Mouse (Mus musculus) liver, embryonic 14.5 days (tissue): ENCODE data around the gene Sgms1.

Experiments used
- CTCF ChIP-seq: IDR thresholded peaks from 2 replicates; pipeline ENCODE4 v1.5.1; 2016; ENCODE audit warnings: antibody characterized with exemption, low read depth, control low read depth
- EP300 ChIP-seq: IDR thresholded peaks from 2 replicates; pipeline ENCODE4 v1.6.1; 2016; ENCODE audit warnings: antibody characterized with exemption, low read depth

DNA sequence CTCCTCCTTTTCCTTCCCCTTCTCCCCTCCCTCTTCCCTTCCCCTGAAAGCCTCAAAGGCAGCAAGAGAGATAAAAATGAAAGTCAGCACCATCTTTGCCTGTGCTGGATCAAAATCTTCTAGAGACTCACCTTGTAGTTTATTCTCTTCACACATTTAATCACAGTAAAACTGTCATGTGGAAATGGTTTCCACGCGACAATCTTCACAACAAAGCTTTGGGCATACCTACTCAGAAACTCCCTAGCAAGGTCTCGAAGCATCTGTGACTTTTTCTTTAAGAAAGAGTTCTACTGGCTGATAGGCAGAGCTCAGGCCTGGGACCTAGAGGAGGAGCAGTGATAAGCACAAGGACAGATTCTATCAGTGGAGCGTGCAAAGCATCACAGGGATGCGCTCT lies 131.4 kb downstream of the Sgms1 start:
- TF ChIP-seq CTCF (no peak), EP300 (no peak)
